ENCODE assay signal across 13 mouse cellular contexts in the genomic region with DNA sequence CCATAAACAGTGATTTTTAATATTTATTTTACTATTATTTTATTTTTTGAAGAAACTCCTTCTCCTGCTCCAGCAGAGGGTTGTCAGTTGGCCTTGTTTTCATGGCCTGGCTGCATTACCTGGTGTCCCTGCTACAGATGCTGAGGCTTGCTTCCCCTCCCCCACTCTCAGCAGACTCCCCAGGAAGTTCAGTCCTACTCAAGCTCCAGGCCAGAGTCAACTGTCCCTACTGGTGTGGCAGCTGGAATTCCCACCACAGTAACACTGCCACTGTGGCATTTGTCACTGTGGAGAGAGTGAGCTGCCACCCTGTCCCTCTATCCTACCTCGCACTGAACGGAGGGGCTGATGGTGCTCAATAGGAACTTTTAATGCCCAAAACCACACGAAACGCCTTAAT.
DNase-seq lines count a peak whose midpoint lies in the region; ATAC-seq lines count a peak whose summit lies in the region.
"Had no signal": no experiment of that assay in that cellular context is flagged by ENCODE, and none has a peak within 500 bp of the region (broad histone marks: within the 10 kb centered on the region; RNA-seq: fewer than 3 reads in every experiment).

No protein-coding gene starts in this region.

- H3K27me3 ChIP-seq in kidney, embryonic 14.5 days (ENCODE audit: control insufficient read depth, insufficient read depth, low read length): no peaks in the 10 kb centered on the region
- H3K27me3 ChIP-seq in kidney, embryonic 15.5 days: no peaks in the 10 kb centered on the region
- no peaks in the 10 kb centered on the region for H3K27me3 ChIP-seq in heart, embryonic 12.5 days (replicated peaks)
- H3K27me3 ChIP-seq in heart, embryonic 13.5 days (replicated peaks): no peaks in the 10 kb centered on the region
- H3K27me3 ChIP-seq in liver, embryonic 11.5 days (replicated peaks; ENCODE audit: control insufficient read depth, insufficient read depth, low read length): no peaks in the 10 kb centered on the region
- H3K27me3 ChIP-seq: neural tube, embryonic 12.5 days had no signal

- no peak overlapping the region for H3K27ac ChIP-seq in kidney, embryonic 14.5 days (ENCODE audit: low read depth, low read length)
- H3K27ac ChIP-seq in kidney, embryonic 15.5 days: no peak overlapping the region
- peak overlapping the region; percentile 74 for H3K27ac ChIP-seq in heart, embryonic 12.5 days (ENCODE audit: poor library complexity, severe bottlenecking)
- H3K27ac ChIP-seq in heart, embryonic 13.5 days (replicated peaks): peak overlapping the region; percentile 86
- no peak overlapping the region for H3K27ac ChIP-seq in liver, embryonic 11.5 days (ENCODE audit: low read depth, low read length)
- H3K27ac ChIP-seq: neural tube, embryonic 12.5 days had no signal

- peak; percentile 5 for DNase-seq in lung, postnatal 10 days
- DNase-seq in liver, embryonic 11.5 days (ENCODE audit: low spot score): no peak
- DNase-seq: adrenal gland, postnatal 36 days; cerebellum, adult 8-10 months; gastrocnemius, postnatal 36 days; liver, postnatal 0 days; thymus, postnatal 14 days had no signal

- no peaks in the 10 kb centered on the region for H3K9me3 ChIP-seq in kidney, embryonic 14.5 days (ENCODE audit: control insufficient read depth, low read length)
- H3K9me3 ChIP-seq in kidney, embryonic 15.5 days (replicated peaks): no peaks in the 10 kb centered on the region
- H3K9me3 ChIP-seq in heart, embryonic 12.5 days (replicated peaks): no peaks in the 10 kb centered on the region
- H3K9me3 ChIP-seq in heart, embryonic 13.5 days: peaks cover 5% of the 10 kb centered on the region; the same call in 1 of the 2 replicates
- no peaks in the 10 kb centered on the region for H3K9me3 ChIP-seq in liver, embryonic 11.5 days (ENCODE audit: control insufficient read depth, low read length)
- H3K9me3 ChIP-seq: neural tube, embryonic 12.5 days had no signal

- H3K36me3 ChIP-seq in kidney, embryonic 14.5 days (ENCODE audit: control insufficient read depth, insufficient read depth, low read length): no peaks in the 10 kb centered on the region
- no peaks in the 10 kb centered on the region for H3K36me3 ChIP-seq in kidney, embryonic 15.5 days
- no peaks in the 10 kb centered on the region for H3K36me3 ChIP-seq in heart, embryonic 12.5 days
- no peaks in the 10 kb centered on the region for H3K36me3 ChIP-seq in heart, embryonic 13.5 days
- H3K36me3 ChIP-seq in liver, embryonic 11.5 days (ENCODE audit: control insufficient read depth, insufficient read depth, low read length): no peaks in the 10 kb centered on the region
- H3K36me3 ChIP-seq: neural tube, embryonic 12.5 days had no signal

- H3K4me1 ChIP-seq in kidney, embryonic 14.5 days (ENCODE audit: control insufficient read depth, insufficient read depth, low read length): peaks cover 3% of the 10 kb centered on the region; the same call in 1 of the 2 replicates
- peaks cover 11% of the 10 kb centered on the region; the same call in 1 of the 2 replicates for H3K4me1 ChIP-seq in kidney, embryonic 15.5 days
- peaks cover 51% of the 10 kb centered on the region for H3K4me1 ChIP-seq in heart, embryonic 12.5 days (replicated peaks)
- peaks cover 54% of the 10 kb centered on the region for H3K4me1 ChIP-seq in heart, embryonic 13.5 days
- H3K4me1 ChIP-seq in liver, embryonic 11.5 days (replicated peaks; ENCODE audit: control insufficient read depth, insufficient read depth, low read length): no peaks in the 10 kb centered on the region
- H3K4me1 ChIP-seq: neural tube, embryonic 12.5 days had no signal

- H3K4me2 ChIP-seq in kidney, embryonic 14.5 days (replicated peaks; ENCODE audit: low read depth, low read length): no peak overlapping the region
- H3K4me2 ChIP-seq in kidney, embryonic 15.5 days: no peak overlapping the region
- no peak overlapping the region for H3K4me2 ChIP-seq in heart, embryonic 12.5 days
- no peak overlapping the region for H3K4me2 ChIP-seq in heart, embryonic 13.5 days
- no peak overlapping the region for H3K4me2 ChIP-seq in liver, embryonic 11.5 days
- H3K4me2 ChIP-seq: neural tube, embryonic 12.5 days had no signal

- no peak overlapping the region for H3K4me3 ChIP-seq in kidney, embryonic 14.5 days (ENCODE audit: low read length)
- no peak overlapping the region for H3K4me3 ChIP-seq in kidney, embryonic 15.5 days (replicated peaks)
- H3K4me3 ChIP-seq in heart, embryonic 12.5 days: no peak overlapping the region
- H3K4me3 ChIP-seq in heart, embryonic 13.5 days: no peak overlapping the region
- H3K4me3 ChIP-seq in liver, embryonic 11.5 days (ENCODE audit: low read depth, low read length): no peak overlapping the region
- H3K4me3 ChIP-seq: neural tube, embryonic 12.5 days had no signal

- 49% methylated on average over 4 of the region's 4 CpGs for WGBS in kidney, embryonic 14.5 days
- WGBS in kidney, embryonic 15.5 days: 54% methylated on average over 4 of the region's 4 CpGs
- WGBS in heart, embryonic 12.5 days: 44% methylated on average over 4 of the region's 4 CpGs
- 39% methylated on average over 4 of the region's 4 CpGs for WGBS in heart, embryonic 13.5 days
- WGBS in liver, embryonic 11.5 days: 56% methylated on average over 4 of the region's 4 CpGs

- no peak overlapping the region for H3K9ac ChIP-seq in kidney, embryonic 14.5 days (ENCODE audit: low read depth, low read length)
- no peak overlapping the region for H3K9ac ChIP-seq in kidney, embryonic 15.5 days
- H3K9ac ChIP-seq in heart, embryonic 12.5 days: no peak overlapping the region
- 0 out of 2 replicates have a peak overlapping the region, but pooled peaks have one; percentile 17 for H3K9ac ChIP-seq in heart, embryonic 13.5 days
- H3K9ac ChIP-seq in liver, embryonic 11.5 days (ENCODE audit: low read depth, low read length): no peak overlapping the region
- H3K9ac ChIP-seq: liver, postnatal 0 days; neural tube, embryonic 12.5 days had no signal

- peak; percentile 69; the same call in 1 of the 2 replicates for ATAC-seq in kidney, embryonic 14.5 days (ENCODE audit: low FRiP score, low TSS enrichment)
- ATAC-seq in kidney, embryonic 15.5 days (replicated peaks; ENCODE audit: low FRiP score): no peak
- no peak for ATAC-seq in heart, embryonic 12.5 days (ENCODE audit: insufficient number of reproducible peaks, low FRiP score)
- ATAC-seq in heart, embryonic 13.5 days (ENCODE audit: extremely low read depth, insufficient number of reproducible peaks, low FRiP score, low TSS enrichment): no peak
- ATAC-seq in liver, embryonic 11.5 days (replicated peaks; ENCODE audit: low FRiP score): no peak
- no peak for ATAC-seq in megakaryocyte, adult 5-6 weeks (ENCODE audit: poor library complexity, severe bottlenecking)
- ATAC-seq: liver, postnatal 0 days had no signal

Comparison
In these comparisons a context has a peak if more than half of its experiments do, and no peak if none do; other contexts are left out.
1. H3K27ac ChIP-seq: peak in heart, embryonic 12.5 days (single experiment) and heart, embryonic 13.5 days (single experiment); none in kidney, embryonic 14.5 days (single experiment), kidney, embryonic 15.5 days (single experiment) and liver, embryonic 11.5 days (single experiment).